Mouse (Mus musculus) brain, embryonic 14.5 days (tissue): ENCODE measurements around the gene Peli2. TPM values are rescaled to one million over a fixed set of nuclear protein-coding genes. Genes with fewer than 3 reads are reported as not detected.

Experiments
- DNase-seq: peaks from one replicate; pipeline ENCODE4 v3.0.0-alpha.2; 2011; ENCODE audit warnings: low read depth
- CTCF ChIP-seq: fragments of 200-500 bp; IDR thresholded peaks from 2 replicates; pipeline ENCODE4 v1.5.1; 2012; ENCODE audit warnings: inconsistent platforms, mild to moderate bottlenecking, moderate library complexity, borderline replicate concordance; ENCODE audit not compliant: insufficient read depth, insufficient read length; ENCODE audit errors: extremely low read depth
- POLR2A ChIP-seq: fragments of 200-500 bp; IDR thresholded peaks from 2 replicates; pipeline ENCODE4 v1.6.1; 2012; ENCODE audit warnings: mild to moderate bottlenecking, inconsistent platforms, borderline replicate concordance; ENCODE audit not compliant: poor library complexity, insufficient read depth, insufficient read length, severe bottlenecking; ENCODE audit errors: extremely low read depth
- polyA plus RNA-seq: library from polyadenylated mRNA; depleted of rRNA; stranded (reverse); fragments of >200 nt; gene quantifications from 2 replicates; pipeline ENCODE4 v1.2.3, GENCODE M21; 2012

Peli2 gene
- polyA plus RNA-seq, 1 experiment = 18.0 TPM

DNA sequence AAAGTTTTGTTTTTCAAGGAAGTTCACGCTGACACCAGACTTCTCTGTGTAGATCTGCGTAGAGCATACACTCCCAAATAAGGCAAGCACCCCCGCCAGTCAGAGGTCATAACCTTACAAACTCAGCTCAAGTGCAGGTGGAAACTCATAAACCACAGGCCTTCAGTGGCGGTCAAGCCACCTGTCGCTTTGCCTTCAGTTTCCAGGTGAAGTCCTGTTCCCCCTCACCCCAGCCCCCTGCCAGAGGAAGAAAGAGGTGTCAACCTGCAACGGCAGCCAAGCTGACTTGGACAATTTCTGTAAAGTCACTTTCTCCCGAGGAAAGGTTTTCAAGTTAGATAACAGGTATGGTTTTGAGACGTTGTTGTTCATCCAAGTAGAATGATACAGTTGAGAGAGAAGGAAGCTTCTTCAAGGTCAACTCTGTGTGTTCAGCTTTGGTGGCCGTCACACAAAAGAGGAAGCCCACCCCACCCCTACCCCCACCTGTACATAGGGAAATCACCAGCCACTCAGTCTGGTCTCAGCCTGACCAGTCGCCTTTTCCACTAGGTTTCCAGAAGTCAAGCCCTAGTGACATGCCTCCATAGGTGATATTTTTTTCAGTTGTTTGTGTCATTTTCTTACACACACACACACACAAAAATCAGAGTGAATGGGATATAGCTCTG is 138.2 kb downstream of the Peli2 start:
- TF ChIP-seq POLR2A (no peak), CTCF (no peak)
- DNase-seq = no peak

DNA sequence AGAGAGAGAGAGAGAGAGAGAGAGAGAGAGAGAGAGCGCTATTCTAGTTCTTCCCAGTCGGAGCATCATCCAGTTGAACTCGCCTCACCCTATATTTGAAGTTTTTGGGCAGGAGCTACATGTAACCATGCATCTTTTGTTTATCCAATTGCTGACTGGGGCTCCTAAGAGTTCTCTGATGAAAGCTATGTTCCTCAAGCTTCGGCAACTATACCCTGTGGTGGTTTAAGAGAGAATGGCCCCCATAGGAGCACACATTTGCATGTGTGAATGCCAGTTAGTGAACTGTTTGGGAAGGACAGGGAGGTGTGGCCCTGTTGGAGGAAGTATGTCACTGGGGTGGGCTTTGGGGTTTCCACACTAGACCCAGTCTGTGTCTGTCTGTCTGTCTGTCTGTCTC is 142.5 kb downstream of the Peli2 start:
- DNase-seq = no peak
- TF ChIP-seq CTCF (no peak), POLR2A (no peak)

DNA sequence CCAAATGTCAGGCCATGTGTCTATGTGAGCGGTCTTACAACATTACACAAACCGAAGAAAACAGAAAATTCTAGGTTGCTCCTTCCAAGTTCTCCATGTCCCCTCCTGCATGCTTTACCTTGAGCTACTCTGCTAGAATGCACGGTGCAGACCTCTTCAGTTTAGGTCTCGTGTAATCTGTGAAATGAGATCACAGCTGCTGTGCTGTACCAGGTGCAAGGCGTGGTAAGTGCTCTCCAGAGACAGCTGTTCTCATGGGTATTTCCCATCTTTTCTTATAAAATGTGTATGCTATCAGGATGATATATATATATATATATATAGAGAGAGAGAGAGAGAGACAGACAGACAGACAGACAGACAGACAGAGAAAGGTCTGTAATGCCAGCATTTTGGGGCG is 146.1 kb downstream of the Peli2 start:
- TF ChIP-seq POLR2A (no peak), CTCF (no peak)
- DNase-seq = no peak

GRCm38 (mm10) chr14:48278291-48278690 is 157.7 kb downstream of the Peli2 start:
- TF ChIP-seq CTCF (no peak), POLR2A (no peak)
- no peak for DNase-seq

GRCm38 (mm10) chr14:48286949-48287348 is 166.3 kb downstream of the Peli2 start:
- DNase-seq = no peak
- no peak for TF ChIP-seq POLR2A
- TF ChIP-seq CTCF = no peak

- no peak for DNase-seq
- TF ChIP-seq CTCF (no peak), POLR2A (no peak)
Measured at GRCm38 (mm10) chr14:48287581-48287980, 167.0 kb downstream of the Peli2 start.

DNA sequence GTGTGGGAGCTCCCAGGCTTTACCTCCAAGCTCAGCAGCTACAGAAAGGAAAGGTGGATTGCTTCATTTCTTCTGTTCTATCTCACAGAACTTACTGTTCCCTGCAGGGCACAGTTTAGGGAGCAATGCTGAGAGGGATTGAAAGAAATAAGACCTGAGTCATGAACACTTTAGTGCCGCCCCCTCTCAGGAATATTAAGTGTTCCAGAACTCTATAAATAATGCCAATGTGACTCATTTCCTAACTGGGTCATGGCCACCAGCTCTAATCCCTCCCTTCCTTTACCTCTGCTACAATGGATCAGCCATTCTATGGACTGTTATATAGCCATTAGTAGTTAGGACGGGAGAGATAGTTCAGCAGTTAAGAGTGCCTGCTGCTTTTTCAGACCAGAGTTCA is 168.0 kb downstream of the Peli2 start:
- no peak for DNase-seq
- no peak for TF ChIP-seq POLR2A
- no peak for TF ChIP-seq CTCF

- DNase-seq = no peak
- TF ChIP-seq POLR2A = no peak
- TF ChIP-seq CTCF = no peak
Measured at GRCm38 (mm10) chr14:48289602-48290599, 169.3 kb downstream of the Peli2 start.

GRCm38 (mm10) chr14:48293498-48293897 is 172.9 kb downstream of the Peli2 start:
- TF ChIP-seq POLR2A (no peak), CTCF (no peak)
- no peak for DNase-seq

DNA sequence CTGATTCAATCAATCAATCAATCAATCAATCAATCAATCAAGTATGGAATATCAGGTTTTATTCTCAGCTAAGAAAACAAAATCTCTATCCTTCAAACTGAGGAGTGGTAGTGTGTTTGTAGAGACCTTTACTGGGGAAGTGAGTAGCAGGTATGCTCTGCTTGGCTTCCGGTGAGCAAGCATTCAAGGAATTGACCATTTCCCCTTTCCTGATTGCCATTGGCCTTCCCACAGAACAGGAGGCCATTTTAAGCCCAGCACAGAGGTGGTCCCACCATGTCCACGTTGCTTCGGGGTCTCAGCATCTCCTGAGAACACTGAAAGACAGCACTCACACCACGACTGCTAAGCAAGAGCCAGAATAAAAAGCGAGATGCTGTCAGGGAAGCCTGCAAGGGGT is 174.8 kb downstream of the Peli2 start:
- DNase-seq = no peak
- TF ChIP-seq POLR2A = no peak
- TF ChIP-seq CTCF = no peak

DNA sequence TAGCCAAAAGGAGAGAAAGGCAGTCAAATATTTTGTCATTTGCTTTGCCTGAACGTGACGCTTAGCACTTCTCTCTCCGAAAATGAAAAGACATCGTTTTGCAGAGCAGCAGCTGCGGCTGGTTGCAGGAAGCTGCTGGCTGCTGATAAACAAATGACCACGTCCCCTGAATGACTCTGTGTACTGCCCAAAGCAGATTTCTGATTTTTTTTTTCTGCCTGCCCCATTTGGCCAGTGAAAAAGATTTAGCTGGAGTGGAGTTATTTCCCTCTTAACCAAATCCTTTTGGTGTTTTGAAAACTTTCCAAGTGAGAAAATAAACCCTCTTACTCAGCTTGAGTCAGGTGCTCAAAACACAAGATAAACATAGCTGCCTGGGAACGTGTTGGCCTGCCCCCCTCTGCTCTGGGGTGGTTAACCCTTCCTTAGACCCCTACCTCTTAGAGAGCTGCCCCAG is 175.2 kb downstream of the Peli2 start:
- TF ChIP-seq CTCF = no peak
- no peak for TF ChIP-seq POLR2A
- peak; percentile 32 for DNase-seq
